Mouse (Mus musculus) lung, postnatal 0 days (tissue): ENCODE measurements around the gene Matn4. TPM values are rescaled to one million over a fixed set of nuclear protein-coding genes. Genes with fewer than 3 reads are reported as not detected.

ENCODE experiments used
- ATAC-seq: fragments of 200-750 bp; cut with Nextera tagmentation; 2 replicates; pipeline ENCODE4 v1.8.0; 2017; ENCODE audit warnings: moderate library complexity
- DNase-seq: peaks from one replicate; pipeline ENCODE4 v3.0.0-alpha.2; 2016; ENCODE audit warnings: low spot score
- H3K27ac ChIP-seq: fragments of 300-500 bp; sonication (generic); 2 replicates; pipeline ENCODE4 v1.5.1; 2014; ENCODE audit warnings: antibody characterized with exemption, mild to moderate bottlenecking, low read length, mixed read lengths
- H3K27me3 ChIP-seq: fragments of 300-500 bp; sonication (generic); replicated peaks from 2 replicates; pipeline ENCODE4 v1.6.1; 2014; ENCODE audit warnings: low read length, mixed read lengths; ENCODE audit not compliant: insufficient read depth
- H3K36me3 ChIP-seq: fragments of 300-500 bp; sonication (generic); 2 replicates; pipeline ENCODE4 v1.6.1; 2014; ENCODE audit warnings: low read length, mixed read lengths; ENCODE audit not compliant: insufficient read depth
- H3K4me1 ChIP-seq: fragments of 300-500 bp; sonication (generic); 2 replicates; pipeline ENCODE4 v1.6.1; 2014; ENCODE audit warnings: antibody characterized with exemption, low read depth, low read length, mixed read lengths; ENCODE audit not compliant: insufficient read depth
- H3K4me2 ChIP-seq: fragments of 300-500 bp; sonication (generic); replicated peaks from 2 replicates; pipeline ENCODE4 v1.6.1; 2014; ENCODE audit warnings: low read depth, mild to moderate bottlenecking, low read length, moderate library complexity, mixed read lengths
- H3K4me3 ChIP-seq: fragments of 300-500 bp; sonication (generic); 2 replicates; pipeline ENCODE4 v1.5.1; 2014; ENCODE audit warnings: low read depth, low read length
- H3K9ac ChIP-seq: fragments of 300-500 bp; sonication (generic); replicated peaks from 2 replicates; pipeline ENCODE4 v1.6.1; 2014; ENCODE audit warnings: low read depth, mild to moderate bottlenecking
- H3K9me3 ChIP-seq: fragments of 300-500 bp; sonication (generic); 2 replicates; pipeline ENCODE4 v1.6.1; 2016; ENCODE audit warnings: low read length, mixed read lengths
- CTCF ChIP-seq: IDR thresholded peaks from 2 replicates; pipeline ENCODE4 v1.5.1; 2016; ENCODE audit warnings: antibody characterized with exemption, mild to moderate bottlenecking
- EP300 ChIP-seq: IDR thresholded peaks from 2 replicates; pipeline ENCODE4 v1.6.1; 2016; ENCODE audit warnings: antibody characterized with exemption, mild to moderate bottlenecking, control low read depth
- WGBS: fragments of 180-500 bp; shearing (Covaris S2); extraction: QIAGEN DNeasy Blood & Tissue Kit; methylation state at CpG from one replicate; pipeline ENCODE4 v1.1.7; 2014; 5-methylcytosine and 5-hydroxymethylcytosine counted together
- polyA plus RNA-seq: library from polyadenylated mRNA; unstranded; fragments of >200 nt; fragmentation: Nextera tagmentation; extraction: Ambion mirVana; gene quantifications from 2 replicates; pipeline ENCODE4 v1.2.1, GENCODE M21; 2015

Matn4 gene
- polyA plus RNA-seq, 1 experiment from 2014 or later, result 71.4 TPM

DNA sequence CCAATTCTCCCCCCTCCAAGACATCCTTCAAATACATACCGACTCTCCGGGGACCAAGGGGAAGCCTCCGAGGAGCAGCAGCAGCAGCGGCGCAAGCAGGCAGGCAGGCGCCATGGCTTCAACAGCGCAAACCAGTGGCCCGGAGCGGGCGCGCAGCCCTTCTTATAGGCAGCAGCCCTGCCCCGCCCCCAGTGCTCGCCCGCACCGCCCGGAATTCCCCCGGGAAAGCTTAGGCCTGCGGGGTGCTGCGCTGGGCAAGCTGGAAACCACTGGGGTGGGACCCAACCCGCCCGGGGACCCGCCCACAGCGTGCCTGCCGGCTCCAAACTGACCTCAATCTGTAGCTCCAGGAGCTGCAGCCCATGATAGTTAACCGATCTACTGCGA, 38.1 kb upstream of the Matn4 start:
- peak overlapping the region; percentile 77 for H3K4me3 ChIP-seq
- peak overlapping the region; percentile 95 for H3K27ac ChIP-seq
- TF ChIP-seq CTCF (peak; percentile 48), EP300 (peak; percentile 31; the same call in 1 of the 2 replicates)
- no peaks in the 10 kb centered on the region for H3K36me3 ChIP-seq
- peaks cover 14% of the 10 kb centered on the region; the same call in 1 of the 2 replicates for H3K4me1 ChIP-seq
- ATAC-seq (peak; percentile 93), DNase-seq (peak; percentile 92)
- WGBS, result under 1% methylated on average over 25 of the region's 26 CpGs
- H3K4me2 ChIP-seq, result peak overlapping the region; percentile 72
- H3K27me3 ChIP-seq, result no peaks in the 10 kb centered on the region
- H3K9ac ChIP-seq, result peak overlapping the region; percentile 94
- H3K9me3 ChIP-seq, result no peaks in the 10 kb centered on the region

DNA sequence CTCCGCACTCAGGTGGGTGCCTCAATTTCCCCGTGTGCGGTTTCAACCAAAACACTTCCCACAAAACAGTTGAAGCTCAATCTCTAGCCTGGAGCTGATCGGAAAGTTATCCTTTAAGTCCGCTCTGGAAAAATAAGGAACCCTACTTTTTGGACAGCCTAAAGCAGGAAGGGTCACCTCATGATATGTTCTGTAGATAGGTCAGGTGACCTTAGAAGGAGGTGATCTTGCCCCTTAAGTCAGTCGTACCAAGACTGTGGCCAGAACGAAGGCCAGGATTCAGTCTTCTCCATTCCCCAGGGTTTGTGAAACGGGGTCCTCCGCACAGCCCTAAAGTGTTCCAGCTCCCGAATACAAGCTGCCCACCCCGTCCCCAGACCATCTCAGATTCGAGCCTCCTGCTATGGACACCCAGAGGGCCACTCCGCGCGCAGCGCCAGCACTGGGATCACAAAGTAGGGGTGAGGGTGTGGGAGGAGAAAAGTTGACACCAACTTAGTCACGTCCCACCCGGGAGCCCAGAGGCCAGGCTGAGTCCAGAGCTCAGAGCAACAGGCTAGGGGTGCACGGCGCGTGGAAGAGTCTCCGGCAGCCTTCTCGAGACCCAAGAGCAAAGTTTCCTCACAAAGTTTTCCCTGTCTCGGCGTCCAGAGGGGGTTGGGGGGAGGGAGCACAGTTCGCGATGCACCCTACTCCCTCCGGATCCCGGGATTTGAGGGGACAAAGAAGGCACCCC, 37.5 kb upstream of the Matn4 start:
- peak overlapping the region; percentile 72 for H3K4me2 ChIP-seq
- ATAC-seq, result peak; percentile 52
- H3K27me3 ChIP-seq, result no peaks in the 10 kb centered on the region
- peak; percentile 68 for DNase-seq
- no peak for TF ChIP-seq EP300
- no peak for TF ChIP-seq CTCF
- H3K4me1 ChIP-seq, result peaks cover 17% of the 10 kb centered on the region; the same call in 1 of the 2 replicates
- H3K27ac ChIP-seq, result peak overlapping the region; percentile 95
- peak overlapping the region; percentile 77 for H3K4me3 ChIP-seq
- 3% methylated on average over 29 of the region's 29 CpGs for WGBS
- H3K9me3 ChIP-seq, result no peaks in the 10 kb centered on the region
- no peaks in the 10 kb centered on the region for H3K36me3 ChIP-seq
- peak overlapping the region; percentile 94 for H3K9ac ChIP-seq

- ATAC-seq (no peak), DNase-seq (no peak)
- peak overlapping the region; percentile 72 for H3K4me2 ChIP-seq
- no peak for TF ChIP-seq EP300
- no peak for TF ChIP-seq CTCF
- peak overlapping the region; percentile 95 for H3K27ac ChIP-seq
- H3K36me3 ChIP-seq, result no peaks in the 10 kb centered on the region
- H3K4me3 ChIP-seq, result peak overlapping the region; percentile 77
- H3K9me3 ChIP-seq, result no peaks in the 10 kb centered on the region
- no peaks in the 10 kb centered on the region for H3K27me3 ChIP-seq
- H3K4me1 ChIP-seq, result peaks cover 23% of the 10 kb centered on the region; the same call in 1 of the 2 replicates
- peak overlapping the region; percentile 94 for H3K9ac ChIP-seq
- 29% methylated on average over 7 of the region's 7 CpGs for WGBS
These were observed 36.8 kb upstream of the Matn4 start for GRCm38 (mm10) chr2:164441731-164442130.

- Histone ChIP-seq H3K27me3 (no peaks in the 10 kb centered on the region), H3K4me3 (peak overlapping the region; percentile 77), H3K9ac (peak overlapping the region; percentile 94), H3K9me3 (no peaks in the 10 kb centered on the region), H3K27ac (peak overlapping the region; percentile 95), H3K36me3 (no peaks in the 10 kb centered on the region), H3K4me1 (peaks cover 29% of the 10 kb centered on the region), H3K4me2 (peak overlapping the region; percentile 72)
- TF ChIP-seq EP300, result no peak
- no peak for TF ChIP-seq CTCF
- DNase-seq (no peak), ATAC-seq (no peak)
- 43% methylated on average over 8 of the region's 8 CpGs for whole genome bisulfite sequencing
These were observed 36.2 kb upstream of the Matn4 start for GRCm38 (mm10) chr2:164441155-164441554.

GRCm38 (mm10) chr2:164440314-164440713, 35.4 kb upstream of the Matn4 start:
- peak; percentile 51 for ATAC-seq
- H3K27ac ChIP-seq, result 0 out of 2 replicates have a peak overlapping the region, but pooled peaks have one; percentile 3
- 51% methylated on average over 5 of the region's 5 CpGs for WGBS
- H3K27me3 ChIP-seq, result no peaks in the 10 kb centered on the region
- no peak overlapping the region for H3K9ac ChIP-seq
- peak overlapping the region; percentile 72 for H3K4me2 ChIP-seq
- peak overlapping the region; percentile 77; the same call in 1 of the 2 replicates for H3K4me3 ChIP-seq
- no peak for TF ChIP-seq CTCF
- peak; percentile 74; the same call in 1 of the 2 replicates for TF ChIP-seq EP300
- H3K9me3 ChIP-seq, result no peaks in the 10 kb centered on the region
- H3K36me3 ChIP-seq, result no peaks in the 10 kb centered on the region
- H3K4me1 ChIP-seq, result peaks cover 36% of the 10 kb centered on the region
- peak; percentile 84 for DNase-seq

- WGBS, result 34% methylated on average over 3 of the region's 3 CpGs
- DNase-seq (peak; percentile 78), ATAC-seq (no peak)
- Histone ChIP-seq H3K4me3 (no peak overlapping the region), H3K27ac (peak overlapping the region; percentile 17), H3K36me3 (no peaks in the 10 kb centered on the region), H3K9me3 (no peaks in the 10 kb centered on the region), H3K4me2 (peak overlapping the region; percentile 72; the same call in 1 of the 2 replicates), H3K9ac (no peak overlapping the region), H3K4me1 (peaks cover 34% of the 10 kb centered on the region), H3K27me3 (no peaks in the 10 kb centered on the region)
- TF ChIP-seq CTCF (no peak), EP300 (no peak)
These were observed 34.1 kb upstream of the Matn4 start for GRCm38 (mm10) chr2:164439001-164439421.
